Mouse (Mus musculus): Measurements from ENCODE around the gene A1cf. TPM values are rescaled to one million over a fixed set of nuclear protein-coding genes. Genes with fewer than 3 reads are reported as not detected.

The A1cf gene
- polyA plus RNA-seq, 1 experiment = not detected

DNA sequence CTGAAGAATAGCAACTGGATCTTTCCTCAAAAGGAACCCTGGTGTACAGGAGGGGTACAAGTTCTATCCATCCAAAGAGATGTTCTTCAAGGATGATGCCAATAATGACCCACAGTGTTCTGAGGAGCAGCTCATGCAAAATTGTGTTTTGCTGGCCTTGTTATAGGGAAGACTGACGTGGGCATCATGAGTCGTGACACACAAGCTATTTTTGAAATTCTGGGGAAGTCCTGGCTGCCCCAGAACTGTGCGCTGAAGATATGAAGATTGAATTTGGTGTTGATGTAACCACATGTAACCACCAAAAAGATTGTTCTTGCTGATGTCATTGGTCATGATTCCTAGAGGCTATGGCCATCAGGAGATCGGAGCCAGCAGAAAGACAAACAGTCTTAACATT is 45.4 kb downstream of the A1cf start:
- no peak for TF ChIP-seq GATA1 (IDR thresholded peaks at IDR 0.05; ENCODE audit: low read length)

DNA sequence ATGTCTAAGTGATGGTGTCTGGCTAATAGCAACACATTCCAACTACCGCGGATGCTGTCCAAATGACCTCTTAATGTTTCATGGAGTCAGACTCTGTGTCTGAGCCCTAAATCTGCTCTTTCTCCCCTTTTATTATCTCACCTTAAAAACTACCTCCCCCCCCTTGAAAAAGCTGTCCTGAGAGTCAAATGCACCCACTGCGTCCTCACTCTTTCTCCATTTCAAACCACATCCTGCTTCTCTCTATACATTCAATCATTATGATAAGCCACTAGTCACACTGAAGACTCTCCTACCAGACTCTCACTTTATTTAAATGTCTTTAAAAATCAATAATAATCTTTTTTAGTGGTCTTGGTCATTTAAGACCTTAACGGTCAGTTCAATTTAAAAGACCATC is 51.8 kb downstream of the A1cf start:
- TF ChIP-seq GATA1 (IDR thresholded peaks at IDR 0.05; ENCODE audit: low read length) = no peak

DNA sequence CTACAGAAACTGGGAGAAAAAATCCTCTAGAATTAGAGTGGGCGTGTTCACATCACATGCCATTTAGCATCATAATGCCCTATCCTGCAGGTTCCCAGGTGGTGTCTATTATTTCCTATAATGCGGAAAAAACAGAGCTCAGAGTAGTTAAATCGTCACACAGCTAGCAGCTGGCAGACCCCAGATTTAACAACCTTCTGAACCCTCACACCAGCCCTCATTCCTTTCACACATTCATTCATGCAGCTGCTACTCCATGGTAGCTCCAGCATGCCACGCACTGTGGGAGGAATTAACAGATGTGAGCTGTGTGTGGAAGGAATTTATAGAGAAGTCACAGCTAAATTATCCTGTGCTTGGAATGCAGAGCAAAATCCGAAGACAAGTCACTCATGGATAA is 53.3 kb downstream of the A1cf start:
- TF ChIP-seq GATA1 (IDR thresholded peaks at IDR 0.05; ENCODE audit: low read length) = no peak

DNA sequence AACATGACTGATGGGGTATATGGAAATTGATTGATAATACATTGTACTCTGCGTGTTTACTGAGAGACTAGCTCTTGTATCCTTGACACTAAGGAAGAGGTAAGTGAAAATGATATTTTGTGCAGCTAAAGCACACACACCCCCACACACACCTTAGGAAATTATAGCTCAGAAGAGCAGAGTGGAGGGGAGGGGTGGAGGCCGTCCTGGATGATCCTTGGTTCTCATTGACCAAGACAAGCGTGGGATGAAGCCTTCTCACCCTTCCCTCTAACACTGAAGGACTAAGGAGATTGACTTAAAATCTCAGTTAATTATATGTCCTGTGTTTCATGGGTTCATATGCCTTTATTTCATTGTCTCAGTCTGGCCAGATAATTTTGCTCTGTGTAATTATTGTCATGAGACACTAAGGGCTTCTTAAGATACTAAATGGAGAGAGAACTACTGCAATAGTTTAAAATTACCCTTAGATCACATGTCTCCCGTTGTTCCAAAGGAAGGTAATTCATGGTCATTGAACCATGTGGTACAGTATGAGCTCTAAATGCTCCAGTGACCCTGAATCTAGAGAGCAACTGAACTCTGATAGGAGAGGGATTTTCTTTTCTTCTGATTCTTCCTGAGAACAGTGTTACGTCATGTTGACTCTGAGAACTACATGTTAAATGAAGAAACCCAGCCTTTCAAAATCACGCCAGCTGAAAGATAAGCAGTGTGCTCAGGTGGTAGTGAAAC is 55.2 kb downstream of the A1cf start:
- no peak for TF ChIP-seq GATA1 (IDR thresholded peaks at IDR 0.05; ENCODE audit: low read length)

DNA sequence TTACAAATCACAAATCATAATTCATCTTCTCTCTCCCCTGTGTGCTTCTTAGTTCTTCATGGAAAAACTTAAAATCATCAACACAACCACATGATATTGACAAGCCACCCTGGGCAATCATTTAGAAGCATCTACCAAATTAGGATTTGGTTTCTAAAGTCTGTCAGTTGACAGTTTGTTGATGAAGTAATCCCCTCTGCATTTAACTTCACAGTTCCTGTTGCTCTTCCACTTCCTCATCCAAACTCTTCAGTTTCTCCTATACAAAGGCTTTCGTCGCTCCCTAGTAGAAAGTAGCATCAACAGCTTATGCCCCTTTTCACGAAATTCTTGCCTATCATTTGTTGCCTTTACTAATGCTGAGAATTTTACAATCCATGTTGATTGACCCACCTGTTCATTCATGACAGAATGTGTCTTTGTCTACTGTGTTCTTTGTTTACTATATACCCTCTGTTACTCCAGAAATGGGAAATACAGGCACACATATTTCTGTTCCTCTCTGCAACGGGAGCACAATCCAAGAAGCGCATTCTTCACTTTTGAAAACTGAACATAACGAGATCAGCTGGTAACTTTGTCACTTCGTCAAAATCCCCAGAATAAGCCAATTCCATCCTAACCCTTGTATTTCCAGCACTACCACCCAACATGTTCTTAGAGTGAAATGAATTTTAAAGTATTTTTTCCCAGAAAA is 82.4 kb downstream of the A1cf start:
- no peak for TF ChIP-seq GATA1 (IDR thresholded peaks at IDR 0.05; ENCODE audit: low read length)

DNA sequence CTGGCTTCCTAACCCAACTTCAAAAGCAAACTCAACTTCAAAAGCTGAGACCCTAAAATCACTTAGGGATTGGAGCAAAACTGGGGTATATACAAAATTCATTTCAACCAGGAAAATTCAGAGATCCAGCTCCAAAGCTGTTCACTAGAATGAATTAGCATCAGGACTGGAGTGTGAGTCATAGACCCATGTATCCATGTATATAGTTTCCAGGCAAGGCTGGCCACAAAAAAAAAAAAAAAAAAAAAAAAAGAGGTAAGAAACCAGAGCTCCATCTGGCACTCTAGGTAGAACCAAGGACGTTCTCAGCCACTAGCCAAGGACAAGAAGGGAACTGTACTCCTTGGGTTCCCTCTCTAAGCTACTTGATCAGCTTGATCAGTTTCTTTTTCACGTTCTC is 85.2 kb downstream of the A1cf start:
- no peak for TF ChIP-seq GATA1 (IDR thresholded peaks at IDR 0.05; ENCODE audit: low read length)

DNA sequence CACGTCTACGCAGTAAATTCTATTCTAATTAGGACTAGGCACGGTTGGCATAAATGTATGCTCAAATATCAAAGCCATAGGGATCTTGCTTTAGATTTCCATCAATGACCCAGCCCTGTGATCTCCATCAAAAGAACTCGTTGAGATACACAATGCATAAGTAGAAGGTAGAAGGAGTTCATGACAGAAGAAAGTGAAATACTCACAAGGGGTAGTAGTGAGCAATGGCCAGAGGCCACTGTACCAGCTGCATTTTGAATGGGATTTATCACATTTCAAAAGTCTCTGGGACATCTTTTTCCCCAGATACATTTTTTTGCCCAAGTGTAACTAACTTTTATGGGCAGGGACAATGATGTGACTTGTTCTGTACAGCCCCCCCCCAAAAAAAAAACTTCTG is 85.7 kb downstream of the A1cf start:
- no peak for TF ChIP-seq GATA1 (IDR thresholded peaks at IDR 0.05; ENCODE audit: low read length)

DNA sequence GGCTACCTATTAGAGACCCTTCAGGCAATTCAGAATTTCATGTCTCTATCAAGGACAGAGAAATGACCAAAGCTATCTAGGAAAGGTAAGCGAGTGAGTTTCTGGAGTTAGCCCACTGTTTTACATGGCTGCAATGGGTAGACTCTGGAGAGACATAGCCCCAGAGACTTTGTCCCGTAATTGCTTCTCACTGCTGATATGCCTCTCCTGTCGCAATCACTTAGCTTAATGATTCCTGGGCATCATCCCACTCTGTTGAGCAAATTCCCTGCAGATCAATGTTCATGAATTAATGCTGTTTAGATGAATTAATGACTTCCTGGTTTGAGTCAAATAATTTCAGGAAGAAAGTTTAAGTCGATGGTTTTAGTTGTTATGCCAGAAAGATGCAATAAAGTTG is 86.1 kb downstream of the A1cf start:
- no peak for TF ChIP-seq GATA1 (IDR thresholded peaks at IDR 0.05; ENCODE audit: low read length)

DNA sequence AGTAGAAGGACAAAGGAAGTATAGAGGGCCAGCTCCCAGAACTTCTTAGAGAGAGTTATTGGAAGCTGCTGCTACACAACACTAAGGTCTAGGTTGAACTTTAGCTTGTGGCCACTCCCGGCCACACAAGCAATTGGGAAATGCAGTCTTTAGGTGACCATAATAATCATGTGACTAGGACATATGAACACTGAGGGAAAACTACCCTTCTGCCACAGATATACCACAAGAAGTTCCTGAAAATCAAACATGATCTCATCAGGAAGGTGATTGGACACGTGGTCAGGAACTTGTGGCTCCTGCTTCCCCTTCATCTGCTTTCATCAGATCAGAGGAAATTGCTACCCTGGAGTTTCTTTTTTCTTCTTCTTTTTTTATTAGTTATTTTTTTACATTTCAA is 87.8 kb downstream of the A1cf start:
- no peak for TF ChIP-seq GATA1 (IDR thresholded peaks at IDR 0.05; ENCODE audit: low read length)

DNA sequence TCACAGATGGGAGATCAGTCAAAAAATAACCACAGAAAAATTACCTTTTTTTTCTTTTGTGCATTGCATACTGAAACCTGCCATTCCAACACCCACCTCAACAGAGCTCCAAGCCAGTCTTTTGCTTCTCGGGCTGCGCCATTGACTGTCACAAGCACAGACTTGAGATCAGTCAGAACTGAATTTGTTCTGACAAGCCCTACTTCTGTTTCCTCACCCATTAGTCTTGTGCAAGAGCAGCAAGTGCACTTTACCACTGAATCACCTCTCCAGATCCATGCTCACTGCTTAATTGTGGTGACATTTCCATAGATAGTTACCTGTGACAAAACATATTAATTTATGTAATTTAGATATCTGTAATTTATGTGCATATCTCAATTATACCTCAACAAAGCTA is 91.9 kb downstream of the A1cf start:
- no peak for TF ChIP-seq GATA1 (IDR thresholded peaks at IDR 0.05; ENCODE audit: low read length)

DNA sequence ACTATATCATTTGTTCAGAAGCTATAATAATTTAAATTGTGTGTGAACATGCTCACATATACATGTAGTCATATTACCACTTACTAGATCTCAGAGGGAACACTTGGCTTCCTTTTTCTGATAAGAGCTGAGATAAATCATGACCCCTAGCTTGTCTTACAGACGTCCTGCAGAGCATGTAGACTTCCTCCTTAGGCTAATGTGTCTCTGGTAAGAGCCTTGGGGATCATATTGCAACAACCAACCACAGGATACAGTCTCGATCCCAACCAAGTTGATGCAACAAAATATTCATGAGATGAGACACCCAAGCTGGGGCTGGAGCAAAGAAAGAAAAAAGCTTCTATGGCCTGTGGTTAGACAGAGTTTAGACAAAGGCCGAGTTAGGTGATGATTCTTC is 94.6 kb downstream of the A1cf start:
- no peak for TF ChIP-seq GATA1 (IDR thresholded peaks at IDR 0.05; ENCODE audit: low read length)

DNA sequence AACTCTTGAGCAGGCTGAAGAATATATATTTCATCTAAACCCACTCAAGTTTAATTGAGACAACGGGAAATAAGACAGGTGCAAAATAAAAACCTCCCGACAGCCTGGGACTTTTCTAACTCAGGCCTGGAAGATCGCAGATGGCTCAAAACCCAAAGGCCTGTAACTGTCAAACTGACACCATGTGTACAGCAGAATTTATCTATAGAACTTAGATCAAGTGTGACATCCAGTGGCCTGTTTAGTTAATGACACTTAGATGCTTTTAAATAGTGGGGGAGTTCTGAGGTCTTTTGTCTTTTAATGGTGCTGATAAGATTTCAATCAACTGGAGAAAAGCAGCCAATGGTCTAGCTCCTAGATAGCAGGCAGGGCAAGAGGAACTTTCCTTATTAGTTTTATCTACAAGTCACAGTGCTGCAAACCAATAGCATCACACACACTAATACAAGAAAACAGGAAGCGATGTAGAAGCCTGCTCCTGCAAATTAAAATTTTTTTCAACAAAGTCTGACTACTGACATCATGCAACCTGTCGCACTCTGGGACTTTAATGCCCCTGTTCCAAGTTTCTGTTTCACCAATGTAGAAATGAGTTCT is 99.5 kb downstream of the A1cf start:
- no peak for TF ChIP-seq GATA1 (IDR thresholded peaks at IDR 0.05; ENCODE audit: low read length)

DNA sequence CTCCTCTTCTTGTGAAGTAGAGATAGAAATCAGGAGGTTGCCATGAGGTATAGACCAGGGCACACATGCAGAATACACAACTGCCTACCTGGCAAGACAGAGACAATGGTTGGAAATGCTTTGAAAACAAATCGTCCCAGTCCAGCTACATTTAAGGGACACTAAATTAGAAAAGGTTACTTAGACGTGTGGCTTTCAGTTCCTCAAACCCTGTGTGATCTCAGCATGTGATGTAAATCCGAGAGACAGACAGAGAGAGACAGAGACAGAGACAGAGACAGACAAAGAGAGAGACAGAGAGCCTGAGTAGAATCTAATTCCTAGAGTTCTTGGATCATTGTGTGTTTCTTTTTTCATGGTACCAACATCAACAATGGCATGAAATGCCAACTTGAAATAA is 102.8 kb downstream of the A1cf start:
- TF ChIP-seq GATA1 (IDR thresholded peaks at IDR 0.05; ENCODE audit: low read length) = no peak

DNA sequence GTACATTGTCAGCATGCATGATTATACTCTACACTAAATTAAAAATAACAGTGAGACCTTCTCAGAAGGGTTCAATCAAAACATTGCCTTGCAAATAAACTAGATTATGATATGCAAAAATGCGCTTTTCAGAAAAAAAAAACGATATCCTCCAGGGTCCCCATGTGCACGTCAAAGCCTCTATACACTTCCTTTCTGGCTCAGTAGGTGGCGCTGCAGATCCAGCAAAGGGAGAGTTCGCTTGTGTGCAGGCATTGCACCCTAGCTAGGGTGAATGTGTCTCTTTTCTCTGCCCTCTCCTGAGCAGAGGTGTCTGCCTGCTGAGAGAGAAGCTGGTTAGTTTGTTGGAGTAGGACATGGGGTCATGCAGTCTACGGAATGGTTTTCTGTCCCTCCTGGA is 103.4 kb downstream of the A1cf start:
- no peak for TF ChIP-seq GATA1 (IDR thresholded peaks at IDR 0.05; ENCODE audit: low read length)

DNA sequence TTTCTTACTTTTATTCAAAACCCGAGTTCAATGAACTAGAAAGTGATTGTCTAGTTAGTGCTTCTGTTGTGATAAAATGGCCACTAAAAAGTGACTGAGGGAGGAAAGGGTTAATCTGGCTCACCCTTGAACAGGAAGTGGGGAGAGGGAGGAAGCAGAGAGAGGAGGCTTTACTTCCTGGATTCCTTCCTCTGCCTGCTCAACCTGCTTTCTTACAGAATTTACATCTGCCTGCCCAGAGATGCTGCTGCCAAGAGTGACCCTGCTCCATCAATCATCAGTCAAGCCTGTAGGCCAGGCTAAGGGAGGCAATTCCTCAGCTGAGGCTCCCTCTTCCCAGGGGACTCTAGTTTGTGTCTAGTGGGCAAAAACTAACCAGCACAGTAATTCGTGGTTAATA is 107.3 kb downstream of the A1cf start:
- TF ChIP-seq GATA1 (IDR thresholded peaks at IDR 0.05; ENCODE audit: low read length) = no peak

DNA sequence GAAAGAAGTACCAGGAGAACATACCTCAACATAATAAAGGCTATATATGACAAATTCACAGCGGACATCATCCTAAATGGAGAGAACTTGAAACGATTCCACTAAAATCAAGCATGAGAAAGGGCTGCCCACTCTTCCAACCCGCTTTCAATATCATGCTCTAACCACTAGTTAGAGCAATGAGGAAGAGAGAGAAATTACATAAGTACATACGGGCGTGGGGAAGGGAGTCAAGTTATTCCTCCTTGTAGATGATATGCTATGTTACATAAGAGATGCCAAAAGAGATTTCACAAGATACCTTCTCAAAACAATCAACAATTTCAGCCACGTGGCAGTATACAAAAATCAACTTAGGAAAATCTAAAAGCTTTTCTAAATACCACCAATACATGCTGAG is 122.5 kb downstream of the A1cf start:
- no peak for TF ChIP-seq GATA1 (IDR thresholded peaks at IDR 0.05; ENCODE audit: low read length)

DNA sequence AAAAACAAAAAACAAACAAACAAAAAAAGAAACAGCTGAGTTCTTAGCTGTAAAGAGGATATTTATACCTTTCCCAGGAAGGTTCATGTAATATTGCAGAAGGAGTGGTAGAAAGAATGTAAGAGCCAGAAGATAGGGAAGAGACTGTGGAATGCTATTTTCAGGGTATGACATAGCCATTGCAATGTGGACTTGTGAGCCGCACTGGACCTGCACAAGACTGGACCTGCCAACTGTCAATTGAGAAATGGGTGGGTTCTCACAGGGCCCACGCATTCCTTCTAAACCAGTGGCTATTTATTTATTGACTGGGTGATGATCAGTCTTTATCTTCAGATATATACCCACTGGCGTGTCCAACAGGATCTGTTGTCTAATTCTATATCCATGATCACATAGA is 128.4 kb downstream of the A1cf start:
- TF ChIP-seq GATA1 (IDR thresholded peaks at IDR 0.05; ENCODE audit: low read length) = no peak

Other genes starting within 250 kb of the A1cf start
- gene Prkg1, start 103.7 kb upstream of the A1cf start, polyA plus RNA-seq (2012) = 0.18 and 0.23 TPM in 2 replicates
- 0.12 and 0.14 TPM in 2 replicates for gene Asah2, start 239.4 kb downstream of the A1cf start, polyA plus RNA-seq (2012)